Mouse (Mus musculus) lung, adult 18-20 months (tissue): Measurements from ENCODE around the gene Helz2.
A peak's percentile ranks its signal among the peaks of the same experiment; 100 is the strongest.

Experiments used
- DNase-seq, 2 experiments: peaks; one replicate each; pipeline ENCODE4 v3.0.0; 2022; ENCODE audit warnings: mixed read lengths in 2 of 2

The Helz2 gene

DNA sequence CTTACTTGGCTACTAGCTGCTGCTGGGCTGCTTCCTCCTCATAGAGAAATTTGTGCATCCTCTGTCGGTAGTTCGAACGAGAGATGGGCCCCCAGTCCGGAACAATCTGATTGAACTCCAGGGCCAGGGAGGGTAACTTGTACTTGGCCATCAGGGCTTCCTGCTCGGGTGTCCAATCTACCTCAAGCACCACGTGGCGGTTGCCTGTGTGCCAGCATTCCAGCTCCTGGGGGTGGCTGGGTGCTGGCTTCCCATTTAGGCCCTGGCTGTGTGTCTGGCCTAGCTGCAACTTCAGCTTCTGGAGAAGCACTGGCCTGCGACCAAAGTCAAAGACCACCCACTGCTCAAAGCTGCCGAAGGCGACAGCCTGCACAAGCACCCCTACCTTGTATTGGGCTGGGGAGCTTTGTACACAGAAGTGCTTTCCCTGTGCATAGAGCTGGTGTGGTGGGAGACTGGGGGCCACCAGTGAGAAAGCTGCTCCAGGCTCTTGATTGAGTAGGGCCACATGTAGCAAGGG is 3.7 kb downstream of the Helz2 start:
- no peak for DNase-seq

GRCm38 (mm10) chr2:181237251-181238014 is 4.4 kb downstream of the Helz2 start:
- DNase-seq: no peak

DNA sequence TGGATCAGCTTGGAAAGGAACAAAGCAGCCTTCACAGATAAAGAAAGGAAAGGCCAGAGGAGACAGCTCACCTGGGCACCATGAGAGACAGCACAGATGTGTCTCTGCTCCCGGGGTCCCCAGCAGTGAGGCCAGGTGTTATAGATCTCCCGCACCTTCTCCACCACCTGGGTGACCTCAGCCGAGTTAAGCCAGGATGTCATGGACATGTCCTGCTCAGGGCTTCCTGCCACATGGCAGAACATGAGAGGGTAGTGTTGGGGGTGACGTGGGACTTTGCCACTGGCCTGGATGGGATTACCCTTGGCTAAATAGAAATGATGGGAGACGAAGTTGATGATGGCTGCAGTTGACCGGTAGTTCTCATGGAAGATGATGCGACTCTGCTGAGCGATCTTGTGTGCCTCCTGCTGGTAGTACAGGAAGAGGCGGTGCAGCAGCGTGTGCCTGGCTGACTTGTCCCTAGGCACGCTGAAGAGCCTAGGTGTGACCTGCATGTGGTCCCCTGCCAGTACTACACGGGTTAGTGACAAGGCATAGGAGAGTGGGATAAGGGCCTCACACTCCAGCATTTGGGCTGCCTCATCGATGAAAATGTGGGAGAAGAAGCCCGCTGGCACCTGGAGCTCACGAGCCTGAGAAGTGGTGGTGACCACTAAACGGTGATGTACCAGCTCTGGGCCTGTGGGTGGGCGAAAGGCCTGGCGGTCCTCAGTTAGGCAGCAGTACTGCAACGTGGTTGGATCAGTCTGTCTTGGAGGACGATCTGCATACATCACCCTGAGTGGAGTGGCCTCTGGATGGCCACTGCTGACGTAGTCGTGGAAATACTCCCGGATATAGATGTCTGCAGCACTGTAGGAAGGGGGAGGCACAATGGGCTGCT is 5.9 kb downstream of the Helz2 start:
- no peak for DNase-seq

GRCm38 (mm10) chr2:181234680-181235079 is 7.1 kb downstream of the Helz2 start:
- no peak for DNase-seq

- DNase-seq: no peak
Observed at GRCm38 (mm10) chr2:181233443-181233842, 8.4 kb downstream of the Helz2 start.

DNA sequence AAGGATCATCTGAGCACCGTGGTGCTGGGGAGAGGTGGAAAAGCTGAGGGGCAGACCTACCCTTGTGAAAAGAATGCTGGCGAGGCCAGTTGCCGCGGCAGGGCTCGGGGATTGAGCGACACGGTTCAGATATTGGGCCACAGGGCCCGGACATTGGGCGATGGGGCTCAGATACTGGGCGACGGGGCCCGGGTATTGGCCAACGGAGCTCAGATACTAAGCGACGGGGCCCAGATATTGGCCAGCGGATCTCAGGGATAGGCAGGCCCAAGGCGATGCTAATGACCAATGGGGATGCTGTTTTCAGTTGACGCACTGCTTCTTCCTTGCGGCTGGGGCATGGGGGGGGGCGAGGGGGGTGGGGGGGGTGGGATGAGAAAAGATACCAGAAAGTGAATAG is 10.7 kb downstream of the Helz2 start:
- DNase-seq: no peak

DNA sequence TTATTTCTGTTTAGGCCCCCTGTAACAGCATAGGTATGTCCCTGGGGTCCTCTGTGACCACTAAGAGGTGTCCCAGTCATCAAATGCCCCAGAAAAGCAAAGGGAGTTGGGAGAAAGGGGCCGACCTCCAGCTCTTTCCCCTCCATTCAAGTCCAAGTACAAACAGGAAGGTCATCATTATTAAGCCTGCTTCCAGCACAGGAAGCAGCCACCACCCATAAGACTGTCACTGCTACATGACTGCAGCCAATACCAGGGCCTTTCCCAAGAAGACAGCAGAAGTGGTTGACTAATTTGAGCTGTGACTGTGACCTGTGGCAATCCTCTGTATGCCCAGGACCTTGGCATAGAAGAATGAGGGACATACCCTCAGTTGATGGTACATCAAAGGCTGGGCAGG is 13.5 kb downstream of the Helz2 start:
- DNase-seq: peak; percentile 49 to 63

- DNase-seq: no peak
Observed at GRCm38 (mm10) chr2:181227122-181227521, 14.7 kb downstream of the Helz2 start.

- DNase-seq: no peak
Observed at GRCm38 (mm10) chr2:181224994-181225393, 16.8 kb downstream of the Helz2 start.

- DNase-seq: no peak
Observed at GRCm38 (mm10) chr2:181220361-181220760, 21.5 kb downstream of the Helz2 start.

DNA sequence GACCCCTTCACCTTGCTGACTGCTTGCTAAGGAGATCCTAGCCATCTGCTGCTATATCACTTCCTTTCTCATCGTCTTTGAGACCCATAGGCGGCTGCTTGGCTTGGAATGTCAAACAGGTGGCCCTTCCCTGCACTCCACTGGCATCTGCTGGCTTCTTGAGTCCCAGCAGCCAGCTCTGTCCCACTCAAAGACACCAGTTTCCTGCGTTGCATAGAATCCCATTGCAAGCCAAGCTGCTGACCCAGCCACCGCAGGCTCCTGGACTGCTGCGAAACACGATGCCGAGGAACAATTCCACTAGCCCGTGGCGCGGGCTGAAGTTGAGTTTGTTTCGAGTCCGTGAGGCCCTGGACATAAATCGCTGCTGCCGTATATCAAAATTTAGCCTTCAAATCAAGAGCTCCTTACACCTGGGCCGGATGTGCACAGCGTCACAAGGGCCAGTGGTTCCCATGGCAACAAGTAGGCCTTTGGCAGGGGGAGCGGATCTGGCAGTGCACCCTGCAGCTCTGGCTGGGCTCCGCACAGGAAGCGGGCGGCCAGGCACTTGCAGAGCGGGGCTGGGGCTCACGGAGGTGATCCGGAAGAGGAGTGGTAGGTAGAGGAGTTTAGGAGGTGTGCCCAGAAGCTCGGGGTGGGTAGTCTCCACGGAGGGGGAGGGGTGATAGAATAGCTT is 22.1 kb downstream of the Helz2 start, which contains the start of gene Fndc11:
Gene Fndc11 (plus strand): TSS at position 476 of the 679 bp plus-strand sequence.
- DNase-seq: peak; percentile 91 to 95

DNA sequence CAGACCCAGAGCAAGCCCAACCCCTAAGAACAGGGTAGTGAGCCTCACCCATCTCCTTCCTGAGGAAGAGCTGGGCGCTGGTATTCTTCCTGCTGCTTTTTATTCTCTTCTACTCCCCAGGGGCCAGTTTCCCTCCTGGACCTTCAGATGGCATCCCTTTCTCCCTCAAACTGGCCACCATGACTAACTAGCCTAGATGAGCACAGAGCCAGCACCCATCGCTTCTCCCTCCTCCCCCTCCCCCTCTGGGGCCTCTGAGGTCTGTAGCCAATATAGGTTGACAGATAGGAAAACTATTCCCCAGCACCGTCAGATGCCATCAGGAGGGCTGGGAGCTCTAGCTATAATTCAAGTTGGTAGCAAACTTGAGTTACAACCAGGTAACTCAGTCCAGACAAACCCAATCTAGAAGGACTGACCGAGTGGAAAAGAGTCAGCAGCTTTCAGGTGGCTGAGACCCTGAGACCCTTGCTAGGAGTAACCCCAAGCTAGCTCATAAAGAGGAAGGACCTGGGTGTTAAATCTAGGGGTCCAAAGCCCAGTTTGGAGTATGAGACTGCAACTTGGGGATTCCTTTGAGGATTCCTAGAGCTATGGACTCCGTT is 22.8 kb downstream of the Helz2 start:
- no peak for DNase-seq

DNA sequence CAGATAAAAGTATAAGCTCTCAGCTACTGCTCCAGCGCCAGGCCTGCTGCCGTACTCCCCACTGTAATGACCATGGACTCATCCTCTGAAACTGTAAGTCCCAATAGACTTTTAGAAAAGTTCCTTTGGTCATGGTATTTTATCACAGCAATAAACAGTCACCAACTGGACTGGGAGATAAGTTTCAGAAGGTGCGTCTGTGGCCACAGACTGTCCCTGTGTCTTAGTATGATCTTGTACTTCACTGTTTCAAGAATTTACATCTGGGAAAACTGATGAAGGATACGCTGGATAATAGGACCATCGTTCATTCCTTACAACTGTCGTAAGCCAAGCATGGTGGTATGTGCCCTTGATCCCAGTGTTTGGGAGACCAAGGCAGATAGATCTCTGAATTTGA is 25.8 kb downstream of the Helz2 start:
- DNase-seq: no peak

DNA sequence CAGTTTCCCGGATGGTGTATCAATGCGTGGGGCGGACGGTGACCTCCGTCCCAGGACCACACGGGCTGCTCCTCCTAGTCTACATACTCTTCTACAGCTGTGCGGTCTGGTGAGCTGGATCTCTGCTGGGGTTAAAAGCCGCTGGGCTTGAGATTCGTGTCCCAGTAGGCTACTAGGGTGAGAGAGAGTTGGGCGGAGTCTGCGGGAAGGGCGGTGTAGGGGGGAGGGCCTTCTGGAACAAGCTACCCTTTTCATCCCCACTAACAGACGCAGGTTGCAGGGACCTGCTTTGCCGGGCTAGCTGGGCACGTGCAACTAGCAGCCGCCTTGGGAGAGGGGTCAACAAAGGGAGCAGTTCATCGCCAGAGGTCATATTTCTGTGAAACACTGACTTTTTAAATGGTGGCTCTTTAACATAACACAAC is 28.8 kb downstream of the Helz2 start, which contains the start of gene Srms:
Gene Srms (minus strand): TSS at position 165 of the 425 bp plus-strand sequence.
- DNase-seq: peak; percentile 81 to 83

GRCm38 (mm10) chr2:181212389-181213020 is 29.3 kb downstream of the Helz2 start:
- DNase-seq: no peak

- no peak for DNase-seq
Observed at GRCm38 (mm10) chr2:181206118-181206517, 35.7 kb downstream of the Helz2 start.

DNA sequence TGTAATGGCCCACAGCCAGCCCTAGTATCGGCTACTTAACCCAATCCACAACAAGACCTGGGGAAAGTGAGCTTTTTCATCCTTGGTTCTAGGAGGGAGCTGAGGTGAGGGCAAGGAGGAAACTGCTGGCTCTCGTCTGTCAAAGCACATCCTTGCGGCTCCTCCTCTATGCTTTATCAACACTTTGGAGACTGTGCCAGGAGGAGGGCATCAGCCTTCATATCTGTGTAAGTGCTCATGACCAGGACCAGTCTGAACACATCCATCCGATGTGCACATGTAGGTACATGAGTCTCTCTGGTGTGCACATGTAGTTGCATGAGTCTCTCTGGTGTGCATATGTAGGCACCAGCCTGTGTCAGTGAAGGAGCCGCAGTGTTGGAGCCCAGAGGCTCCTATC is 36.1 kb downstream of the Helz2 start:
- no peak for DNase-seq

DNA sequence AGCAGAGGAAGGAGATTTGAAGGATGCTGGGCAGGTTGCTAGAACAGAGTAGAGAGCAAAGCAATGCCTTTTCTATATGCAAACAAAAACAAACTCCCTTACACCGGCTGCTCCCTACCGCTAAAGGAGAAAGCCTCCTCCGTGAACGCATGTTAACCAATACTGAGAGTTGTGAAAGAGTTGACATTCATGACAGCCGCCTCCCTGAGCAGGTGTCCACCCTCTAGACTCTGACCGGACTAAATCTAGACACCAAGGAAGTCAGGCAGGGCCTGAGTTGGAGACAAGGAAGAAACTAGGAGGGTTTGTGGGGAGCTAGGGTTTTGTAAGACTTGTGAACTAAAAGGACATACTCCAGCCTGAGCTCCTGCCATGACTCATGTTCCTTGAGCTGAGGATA is 38.9 kb downstream of the Helz2 start:
- DNase-seq: no peak

- DNase-seq: no peak
Observed at GRCm38 (mm10) chr2:181202422-181202821, 39.4 kb downstream of the Helz2 start, which contains the start of gene Ptk6. Gene Ptk6, minus strand, starts transcription at chr2:181202789.

DNA sequence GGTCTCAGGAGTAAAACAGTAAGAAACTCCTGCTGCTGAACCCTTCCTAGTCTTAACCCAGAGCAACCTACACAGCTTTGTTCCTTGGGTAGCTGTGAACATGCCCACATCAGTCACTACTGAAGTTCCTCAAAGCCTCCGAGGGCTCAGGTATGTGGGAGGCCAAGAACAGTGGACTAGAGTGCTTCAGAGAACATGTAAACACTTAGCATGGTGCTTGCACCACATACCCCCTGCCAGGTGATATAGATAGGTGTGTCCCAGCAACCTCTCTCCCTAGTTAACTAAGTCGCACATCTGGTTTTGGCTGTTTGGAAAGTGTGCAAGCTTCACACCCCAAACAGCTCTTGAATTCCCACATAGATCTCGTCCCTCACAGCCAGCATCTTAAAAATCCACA is 40.2 kb downstream of the Helz2 start:
- peak; percentile 71 to 80 for DNase-seq

GRCm38 (mm10) chr2:181196628-181197300 is 45.1 kb downstream of the Helz2 start:
- no peak for DNase-seq
